Mouse (Mus musculus) lung, embryonic 16.5 days (tissue): ENCODE results near the gene Kng1. TPM values are rescaled to one million over a fixed set of nuclear protein-coding genes. Genes with fewer than 3 reads are reported as not detected.
"Not testable (repeated sequence)": the region's sequence is repeated elsewhere in the genome, so short reads cannot be mapped to it uniquely, and the experiment has no call there.

Source experiments
- ATAC-seq: fragments of 200-750 bp; cut with Nextera tagmentation; 2 replicates; pipeline ENCODE4 v1.8.0; 2017; ENCODE audit warnings: low read depth, mild to moderate bottlenecking, moderate library complexity
- H3K27ac ChIP-seq: fragments of 300-500 bp; sonication (generic); 2 replicates; pipeline ENCODE4 v1.5.1; 2014; ENCODE audit warnings: mild to moderate bottlenecking, control low read depth, low read length
- H3K27me3 ChIP-seq: fragments of 300-500 bp; sonication (generic); 2 replicates; pipeline ENCODE4 v1.6.1; 2014; ENCODE audit warnings: low read depth, low read length, mixed read lengths; ENCODE audit not compliant: control insufficient read depth, insufficient read depth
- H3K36me3 ChIP-seq: fragments of 300-500 bp; sonication (generic); 2 replicates; pipeline ENCODE4 v1.6.1; 2014; ENCODE audit warnings: low read length; ENCODE audit not compliant: control insufficient read depth, insufficient read depth
- H3K4me1 ChIP-seq: fragments of 300-500 bp; sonication (generic); replicated peaks from 2 replicates; pipeline ENCODE4 v1.6.1; 2014; ENCODE audit warnings: low read length, mixed read lengths; ENCODE audit not compliant: control insufficient read depth, insufficient read depth
- H3K4me2 ChIP-seq: fragments of 300-500 bp; sonication (generic); 2 replicates; pipeline ENCODE4 v1.6.1; 2014; ENCODE audit warnings: low read depth, low read length, control low read depth
- H3K4me3 ChIP-seq: fragments of 300-500 bp; sonication (generic); 2 replicates; pipeline ENCODE4 v1.5.1; 2014; ENCODE audit warnings: mild to moderate bottlenecking, low read length, control low read depth
- H3K9ac ChIP-seq: fragments of 300-500 bp; sonication (generic); 2 replicates; pipeline ENCODE4 v1.6.1; 2014; ENCODE audit warnings: low read length, control low read depth
- H3K9me3 ChIP-seq: fragments of 300-500 bp; sonication (generic); 2 replicates; pipeline ENCODE4 v1.6.1; 2016; ENCODE audit warnings: low read length; ENCODE audit not compliant: control insufficient read depth
- whole genome bisulfite sequencing: fragments of 180-500 bp; shearing (Covaris S2); extraction: QIAGEN DNeasy Blood & Tissue Kit; methylation state at CpG from one replicate; pipeline ENCODE4 v1.1.7; 2014; 5-methylcytosine and 5-hydroxymethylcytosine counted together
- polyA plus RNA-seq: library from polyadenylated mRNA; unstranded; fragments of >200 nt; fragmentation: Nextera tagmentation; extraction: Ambion mirVana; gene quantifications from 2 replicates; pipeline ENCODE4 v1.2.1, GENCODE M21; 2015

The Kng1 gene
- polyA plus RNA-seq: 1.2 and 13.7 TPM in 2 replicates

- 81% methylated on average over 1 of the region's 1 CpGs for WGBS
- not testable (repeated sequence) for H3K27ac ChIP-seq, ATAC-seq
Measured at GRCm38 (mm10) chr16:23057668-23058447, at the start of gene Kng1. Kng1 (plus strand) TSS chr16:23057865.

GRCm38 (mm10) chr16:23013786-23014185 is 43.9 kb upstream of the Kng1 start:
- not testable (repeated sequence) for H3K36me3 ChIP-seq, H3K9ac ChIP-seq, ATAC-seq, H3K27me3 ChIP-seq, H3K27ac ChIP-seq, H3K4me2 ChIP-seq, H3K4me1 ChIP-seq, H3K9me3 ChIP-seq, H3K4me3 ChIP-seq
- WGBS: 60% methylated on average over 2 of the region's 2 CpGs

More at GRCm38 (mm10) chr16:23057668-23058447, at the start of gene Kng1:
- H3K36me3 ChIP-seq, H3K4me2 ChIP-seq, H3K4me1 ChIP-seq, H3K4me3 ChIP-seq, H3K9ac ChIP-seq, H3K9me3 ChIP-seq, H3K27me3 ChIP-seq: not testable (repeated sequence)

- not testable (repeated sequence) for H3K4me3 ChIP-seq, ATAC-seq, H3K27me3 ChIP-seq, H3K4me2 ChIP-seq, H3K9ac ChIP-seq, H3K9me3 ChIP-seq, H3K36me3 ChIP-seq, H3K27ac ChIP-seq, H3K4me1 ChIP-seq
- WGBS: 85% methylated on average over 8 of the region's 8 CpGs
Measured at GRCm38 (mm10) chr16:23014645-23015044, 43.0 kb upstream of the Kng1 start.

- not testable (repeated sequence) for H3K4me3 ChIP-seq, ATAC-seq
Measured at GRCm38 (mm10) chr16:23020571-23020970, 37.1 kb upstream of the Kng1 start.

GRCm38 (mm10) chr16:23025111-23025510 is 32.6 kb upstream of the Kng1 start:
- H3K4me3 ChIP-seq: no peak overlapping the region
- no peaks in the 10 kb centered on the region for H3K36me3 ChIP-seq
- no peaks in the 10 kb centered on the region for H3K4me1 ChIP-seq
- 51% methylated on average over 6 of the region's 6 CpGs for WGBS
- ATAC-seq: no peak
- H3K27ac ChIP-seq: no peak overlapping the region
- H3K4me2 ChIP-seq: no peak overlapping the region
- H3K9ac ChIP-seq: no peak overlapping the region
- no peaks in the 10 kb centered on the region for H3K9me3 ChIP-seq
- H3K27me3 ChIP-seq: no peaks in the 10 kb centered on the region

More at GRCm38 (mm10) chr16:23020571-23020970, 37.1 kb upstream of the Kng1 start:
- WGBS: 44% methylated on average over 1 of the region's 1 CpGs
- not testable (repeated sequence) for H3K27ac ChIP-seq, H3K4me1 ChIP-seq, H3K4me2 ChIP-seq, H3K9ac ChIP-seq, H3K9me3 ChIP-seq, H3K36me3 ChIP-seq, H3K27me3 ChIP-seq

- H3K36me3 ChIP-seq: no peaks in the 10 kb centered on the region
- no peak overlapping the region for H3K4me3 ChIP-seq
- H3K4me1 ChIP-seq: no peaks in the 10 kb centered on the region
- no peak overlapping the region for H3K27ac ChIP-seq
- H3K27me3 ChIP-seq: no peaks in the 10 kb centered on the region
- no peak for ATAC-seq
- H3K4me2 ChIP-seq: no peak overlapping the region
- no peaks in the 10 kb centered on the region; the same call in 1 of the 2 replicates for H3K9me3 ChIP-seq
- H3K9ac ChIP-seq: no peak overlapping the region
Measured at GRCm38 (mm10) chr16:23026582-23026981, 31.1 kb upstream of the Kng1 start.

- H3K4me3 ChIP-seq, H3K36me3 ChIP-seq, H3K4me1 ChIP-seq, H3K4me2 ChIP-seq, H3K27ac ChIP-seq, H3K9me3 ChIP-seq, ATAC-seq, H3K9ac ChIP-seq, H3K27me3 ChIP-seq: not testable (repeated sequence)
- WGBS: 52% methylated on average over 3 of the region's 3 CpGs
Measured at GRCm38 (mm10) chr16:23027341-23027740, 30.3 kb upstream of the Kng1 start.

GRCm38 (mm10) chr16:23028966-23029600 is 28.6 kb upstream of the Kng1 start, which contains the start of gene Kng2:
Kng2 (minus strand) TSS chr16:23029482.
- H3K4me3 ChIP-seq, H3K27me3 ChIP-seq, H3K36me3 ChIP-seq, H3K27ac ChIP-seq, H3K4me1 ChIP-seq, H3K9me3 ChIP-seq, H3K9ac ChIP-seq, ATAC-seq, H3K4me2 ChIP-seq: not testable (repeated sequence)
- 67% methylated on average over 3 of the region's 3 CpGs for WGBS

- no peaks in the 10 kb centered on the region for H3K36me3 ChIP-seq
- H3K4me3 ChIP-seq: no peak overlapping the region
- no peak for ATAC-seq
- H3K27me3 ChIP-seq: no peaks in the 10 kb centered on the region
- H3K4me2 ChIP-seq: no peak overlapping the region
- H3K9ac ChIP-seq: no peak overlapping the region
- 81% methylated on average over 5 of the region's 5 CpGs for WGBS
- H3K4me1 ChIP-seq: no peaks in the 10 kb centered on the region
- H3K27ac ChIP-seq: no peak overlapping the region
- H3K9me3 ChIP-seq: no peaks in the 10 kb centered on the region; the same call in 1 of the 2 replicates
Measured at GRCm38 (mm10) chr16:23030673-23031435, 26.8 kb upstream of the Kng1 start.
